Mouse (Mus musculus) midbrain, embryonic 15.5 days (tissue): ENCODE measurements around the gene Brf1. TPM values are rescaled to one million over a fixed set of nuclear protein-coding genes. Genes with fewer than 3 reads are reported as not detected.

ENCODE experiments used
- ATAC-seq: fragments of 200-750 bp; cut with Nextera tagmentation; replicated peaks from 2 replicates; pipeline ENCODE4 v1.8.0; 2017; ENCODE audit warnings: moderate TSS enrichment
- H3K27ac ChIP-seq: fragments of 300-500 bp; sonication (generic); 2 replicates; pipeline ENCODE4 v1.5.1; 2015; ENCODE audit warnings: mild to moderate bottlenecking, inconsistent platforms
- H3K27me3 ChIP-seq: fragments of 300-500 bp; sonication (generic); replicated peaks from 2 replicates; pipeline ENCODE4 v1.6.1; 2015; ENCODE audit warnings: inconsistent platforms
- H3K36me3 ChIP-seq: fragments of 300-500 bp; sonication (generic); replicated peaks from 2 replicates; pipeline ENCODE4 v1.6.1; 2015; ENCODE audit warnings: inconsistent platforms
- H3K4me1 ChIP-seq: fragments of 300-500 bp; sonication (generic); 2 replicates; pipeline ENCODE4 v1.6.1; 2015; ENCODE audit warnings: inconsistent platforms
- H3K4me2 ChIP-seq: fragments of 300-500 bp; sonication (generic); 2 replicates; pipeline ENCODE4 v1.6.1; 2015; ENCODE audit warnings: inconsistent platforms, mild to moderate bottlenecking, moderate library complexity
- H3K4me3 ChIP-seq: fragments of 300-500 bp; sonication (generic); 2 replicates; pipeline ENCODE4 v1.5.1; 2015; ENCODE audit warnings: mild to moderate bottlenecking, inconsistent platforms
- H3K9ac ChIP-seq: fragments of 300-500 bp; sonication (generic); 2 replicates; pipeline ENCODE4 v1.6.1; 2015; ENCODE audit warnings: mild to moderate bottlenecking, inconsistent platforms
- H3K9me3 ChIP-seq: fragments of 300-500 bp; sonication (generic); 2 replicates; pipeline ENCODE4 v1.6.1; 2016; ENCODE audit warnings: inconsistent platforms
- WGBS: fragments of 180-500 bp; shearing (Covaris S2); methylation state at CpG from one replicate; pipeline ENCODE4 v1.1.7; 2015; ENCODE audit warnings: mixed read lengths; 5-methylcytosine and 5-hydroxymethylcytosine counted together
- microRNA-seq: library from miRNA; unstranded; fragments of <30 nt; microRNA quantifications from one replicate; pipeline ENCODE4, GENCODE M21; 2016
- polyA plus RNA-seq: library from polyadenylated mRNA; unstranded; fragments of >200 nt; fragmentation: Nextera tagmentation; extraction: Ambion mirVana; gene quantifications from 2 replicates; pipeline ENCODE4 v1.2.1, GENCODE M21; 2015

Brf1 gene
- polyA plus RNA-seq, 1 experiment from 2014 or later, result 58.5 TPM

GRCm38 (mm10) chr12:112922541-112922940 is 78.0 kb downstream of the Brf1 start:
- Histone ChIP-seq H3K4me2 (no peak overlapping the region), H3K36me3 (peaks cover 10% of the 10 kb centered on the region; the same call in 1 of the 2 replicates), H3K9me3 (no peaks in the 10 kb centered on the region), H3K9ac (no peak overlapping the region), H3K4me1 (peaks cover 32% of the 10 kb centered on the region), H3K27me3 (0 out of 2 replicates have a peak, but pooled peaks cover 2% of the 10 kb centered on the region), H3K4me3 (no peak overlapping the region), H3K27ac (no peak overlapping the region)
- WGBS, result 11% methylated on average over 3 of the region's 3 CpGs
- ATAC-seq, result no peak

- WGBS, result 84% methylated on average over 12 of the region's 12 CpGs
- H3K27me3 ChIP-seq, result no peaks in the 10 kb centered on the region
- no peak overlapping the region for H3K9ac ChIP-seq
- H3K4me1 ChIP-seq, result peaks cover 21% of the 10 kb centered on the region
- H3K27ac ChIP-seq, result no peak overlapping the region
- H3K4me2 ChIP-seq, result no peak overlapping the region
- ATAC-seq, result no peak
- H3K36me3 ChIP-seq, result peaks cover 18% of the 10 kb centered on the region; the same call in 1 of the 2 replicates
- H3K4me3 ChIP-seq, result no peak overlapping the region
- no peaks in the 10 kb centered on the region for H3K9me3 ChIP-seq
Observed at GRCm38 (mm10) chr12:112921518-112921917, 79.0 kb downstream of the Brf1 start.

GRCm38 (mm10) chr12:112917906-112918305 is 82.6 kb downstream of the Brf1 start:
- H3K4me3 ChIP-seq, result no peak overlapping the region
- no peaks in the 10 kb centered on the region for H3K9me3 ChIP-seq
- peaks cover 13% of the 10 kb centered on the region for H3K4me1 ChIP-seq
- peaks cover 41% of the 10 kb centered on the region for H3K36me3 ChIP-seq
- H3K27ac ChIP-seq, result no peak overlapping the region
- no peak overlapping the region for H3K9ac ChIP-seq
- H3K4me2 ChIP-seq, result no peak overlapping the region
- H3K27me3 ChIP-seq, result no peaks in the 10 kb centered on the region
- 69% methylated on average over 8 of the region's 8 CpGs for WGBS
- ATAC-seq, result no peak

- H3K9me3 ChIP-seq, result no peaks in the 10 kb centered on the region
- no peak overlapping the region for H3K27ac ChIP-seq
- 81% methylated on average over 11 of the region's 11 CpGs for WGBS
- no peak overlapping the region for H3K9ac ChIP-seq
- no peak overlapping the region for H3K4me3 ChIP-seq
- H3K27me3 ChIP-seq, result no peaks in the 10 kb centered on the region
- H3K4me2 ChIP-seq, result no peak overlapping the region
- H3K36me3 ChIP-seq, result peaks cover 43% of the 10 kb centered on the region
- peaks cover 8% of the 10 kb centered on the region for H3K4me1 ChIP-seq
- no peak for ATAC-seq
Observed at GRCm38 (mm10) chr12:112917486-112917885, 83.0 kb downstream of the Brf1 start.

- Histone ChIP-seq H3K36me3 (peaks cover 43% of the 10 kb centered on the region), H3K27me3 (no peaks in the 10 kb centered on the region), H3K9me3 (no peaks in the 10 kb centered on the region), H3K27ac (no peak overlapping the region), H3K4me2 (no peak overlapping the region), H3K4me3 (no peak overlapping the region), H3K9ac (no peak overlapping the region), H3K4me1 (0 out of 2 replicates have a peak, but pooled peaks cover 2% of the 10 kb centered on the region)
- ATAC-seq, result no peak
- WGBS, result 85% methylated on average over 16 of the region's 16 CpGs
Observed at GRCm38 (mm10) chr12:112916698-112917400, 83.7 kb downstream of the Brf1 start.

GRCm38 (mm10) chr12:112915587-112915986 is 84.9 kb downstream of the Brf1 start:
- Histone ChIP-seq H3K36me3 (peaks cover 55% of the 10 kb centered on the region), H3K4me2 (no peak overlapping the region), H3K4me3 (no peak overlapping the region), H3K27ac (no peak overlapping the region), H3K9me3 (no peaks in the 10 kb centered on the region), H3K4me1 (no peaks in the 10 kb centered on the region), H3K27me3 (no peaks in the 10 kb centered on the region), H3K9ac (no peak overlapping the region)
- no peak for ATAC-seq
- WGBS, result 75% methylated on average over 13 of the region's 13 CpGs

- no peak for ATAC-seq
- Histone ChIP-seq H3K36me3 (peaks cover 59% of the 10 kb centered on the region), H3K9me3 (no peaks in the 10 kb centered on the region), H3K27ac (no peak overlapping the region), H3K4me1 (no peaks in the 10 kb centered on the region), H3K27me3 (no peaks in the 10 kb centered on the region), H3K4me3 (no peak overlapping the region), H3K4me2 (no peak overlapping the region), H3K9ac (no peak overlapping the region)
- 84% methylated on average over 11 of the region's 11 CpGs for whole genome bisulfite sequencing
Observed at GRCm38 (mm10) chr12:112914527-112914926, 86.0 kb downstream of the Brf1 start.

- ATAC-seq, result no peak
Observed at GRCm38 (mm10) chr12:112912951-112913745, 87.4 kb downstream of the Brf1 start.

GRCm38 (mm10) chr12:112911701-112912100 is 88.8 kb downstream of the Brf1 start:
- no peak overlapping the region for H3K27ac ChIP-seq
- H3K4me3 ChIP-seq, result no peak overlapping the region
- H3K27me3 ChIP-seq, result no peaks in the 10 kb centered on the region
- no peaks in the 10 kb centered on the region for H3K9me3 ChIP-seq
- H3K36me3 ChIP-seq, result peaks cover 63% of the 10 kb centered on the region
- WGBS, result 91% methylated on average over 17 of the region's 17 CpGs
- ATAC-seq, result no peak
- H3K4me2 ChIP-seq, result no peak overlapping the region
- no peaks in the 10 kb centered on the region for H3K4me1 ChIP-seq
- H3K9ac ChIP-seq, result no peak overlapping the region

More at GRCm38 (mm10) chr12:112912951-112913745, 87.4 kb downstream of the Brf1 start:
- 91% methylated on average over 28 of the region's 28 CpGs for WGBS
- Histone ChIP-seq H3K4me3 (no peak overlapping the region), H3K36me3 (peaks cover 71% of the 10 kb centered on the region), H3K27ac (no peak overlapping the region), H3K9me3 (no peaks in the 10 kb centered on the region), H3K9ac (no peak overlapping the region), H3K4me1 (no peaks in the 10 kb centered on the region), H3K4me2 (no peak overlapping the region), H3K27me3 (no peaks in the 10 kb centered on the region)

Small RNAs within 50 kb of the gene (microRNA-seq; reads per million reads assigned to microRNA genes)
- gene Mir6941, result not detected

Other genes starting within 250 kb of the Brf1 start
- 7.3 and 8.6 TPM in 2 replicates for gene Pld4, start 240.0 kb downstream of the Brf1 start, polyA plus RNA-seq
- 1.1 and 1.3 TPM in 2 replicates for gene Ahnak2, start 198.0 kb downstream of the Brf1 start, polyA plus RNA-seq
- gene Clba1, start 191.8 kb downstream of the Brf1 start, polyA plus RNA-seq, result 24.4 and 25.1 TPM in 2 replicates
- 44.1 and 50.1 TPM in 2 replicates for gene Cdca4, start 171.3 kb downstream of the Brf1 start, polyA plus RNA-seq
- gene Gpr132, start 132.5 kb downstream of the Brf1 start, polyA plus RNA-seq, result 0.06 and 0.11 TPM in 2 replicates
- 16.4 and 18.4 TPM in 2 replicates for gene Jag2, start 70.9 kb downstream of the Brf1 start, polyA plus RNA-seq
- 60.6 and 60.8 TPM in 2 replicates for gene Nudt14, start 58.6 kb downstream of the Brf1 start, polyA plus RNA-seq
- gene Btbd6, start 24.2 kb downstream of the Brf1 start, polyA plus RNA-seq, result 57.4 and 60.2 TPM in 2 replicates
- 34.6 and 35.1 TPM in 2 replicates for gene Pacs2, start 13.8 kb upstream of the Brf1 start, polyA plus RNA-seq
- gene Tex22, start 73.8 kb upstream of the Brf1 start, polyA plus RNA-seq, result 0.40 TPM in 1 of 2 replicates, not detected in the other
- 17.2 and 18.1 TPM in 2 replicates for gene Mta1, start 97.6 kb upstream of the Brf1 start, polyA plus RNA-seq
- gene Crip2, start 139.5 kb upstream of the Brf1 start, polyA plus RNA-seq, result 370 and 393 TPM in 2 replicates
- 23.7 and 27.3 TPM in 2 replicates for gene Crip1, start 145.6 kb upstream of the Brf1 start, polyA plus RNA-seq
- 12.7 and 16.3 TPM in 2 replicates for gene Tedc1, start 155.7 kb upstream of the Brf1 start, polyA plus RNA-seq
- 44.9 and 50.6 TPM in 2 replicates for gene Tmem121, start 185.2 kb upstream of the Brf1 start, polyA plus RNA-seq